Mouse (Mus musculus) CH12F3 (cell line): ENCODE data around the gene Ly9.

Experiments used
- in situ Hi-C: fragments of 300-500 bp; cut with MboI; formaldehyde crosslinking; loops from 2 replicates; pipeline ENCODE4 v1.14.3; 2020; ENCODE audit warnings: low sequenced_read_pairs

Gene Ly9

DNA sequence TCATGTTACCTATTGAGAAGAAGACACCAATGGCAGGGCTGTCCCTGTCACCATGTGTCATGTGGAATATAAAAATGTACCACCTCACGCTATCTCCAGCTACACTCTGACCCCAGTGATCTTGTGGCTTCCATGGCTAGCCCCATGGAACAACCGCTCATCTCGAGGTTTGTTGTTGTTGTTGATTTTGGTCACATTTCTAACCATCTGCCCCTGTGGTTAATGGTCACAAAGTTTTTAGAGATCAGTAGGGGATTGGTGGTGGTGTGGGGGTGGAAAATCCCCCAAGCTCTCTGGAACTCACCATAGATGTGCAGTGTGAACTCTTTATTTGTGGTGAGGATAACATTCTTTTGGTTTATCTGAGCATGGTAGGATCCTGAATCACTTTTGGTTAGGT is 2.5 kb downstream of the Ly9 start:
- in situ Hi-C loops, result no loop called here

GRCm38 (mm10) chr1:171584584-171584983 is 22.6 kb downstream of the Ly9 start:
- in situ Hi-C loops, result no loop called here

GRCm38 (mm10) chr1:171577168-171577567 is 30.0 kb downstream of the Ly9 start:
- in situ Hi-C loops, result no loop called here

GRCm38 (mm10) chr1:171568436-171568835 is 38.8 kb downstream of the Ly9 start:
- in situ Hi-C loops, result loop anchor here (10.0 kb wide), 1 partner anchor 64 kb away; the partner anchor contains the start of gene Alyref2

GRCm38 (mm10) chr1:171566777-171567176 is 40.4 kb downstream of the Ly9 start:
- in situ Hi-C loops, result loop anchor here (10.0 kb wide), 1 partner anchor 62 kb away; the partner anchor contains the start of gene Alyref2

DNA sequence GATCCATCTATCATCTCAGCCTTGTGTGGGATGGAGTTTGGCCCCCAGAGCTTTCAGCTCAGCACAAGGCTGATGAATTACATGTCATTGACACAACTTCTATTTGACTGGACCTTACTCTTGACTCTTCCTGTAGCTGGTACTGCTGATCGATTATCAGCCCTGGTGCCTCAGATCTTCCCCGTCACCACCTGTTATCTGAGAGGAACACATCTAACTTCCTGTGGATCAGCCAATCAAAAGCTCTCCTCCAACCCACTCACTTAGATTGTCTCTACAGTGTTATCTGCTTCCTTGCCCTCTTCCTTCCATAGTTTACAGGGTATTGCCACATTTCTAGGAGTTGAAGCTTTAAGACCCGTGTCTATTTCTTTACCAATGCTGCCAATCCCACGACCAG is 41.3 kb downstream of the Ly9 start:
- in situ Hi-C loops, result loop anchor here (10.0 kb wide), 1 partner anchor 61 kb away; the partner anchor contains the start of gene Alyref2

DNA sequence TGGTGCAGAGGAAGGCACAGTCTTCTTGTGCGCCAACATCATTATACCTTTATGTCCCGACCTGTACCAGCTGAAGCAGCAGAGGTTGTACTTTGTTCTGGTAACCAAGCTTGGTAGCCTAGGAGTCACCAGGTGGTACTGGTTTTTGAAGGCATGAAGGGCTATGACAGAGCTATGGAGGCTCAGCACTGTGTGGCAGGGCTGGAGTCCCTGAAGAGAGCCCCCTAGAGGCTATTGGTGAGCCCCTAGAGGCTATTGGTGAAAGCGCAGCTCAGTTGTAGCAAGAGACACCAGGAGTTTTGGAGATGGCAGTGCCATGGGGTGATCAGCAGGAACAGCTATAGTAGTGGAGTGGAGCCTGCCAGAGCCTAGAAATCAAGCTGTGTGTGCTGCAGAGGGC is 43.0 kb downstream of the Ly9 start:
- in situ Hi-C loops, result loop anchor here (10.0 kb wide), 1 partner anchor 59 kb away; the partner anchor contains the start of gene Alyref2

DNA sequence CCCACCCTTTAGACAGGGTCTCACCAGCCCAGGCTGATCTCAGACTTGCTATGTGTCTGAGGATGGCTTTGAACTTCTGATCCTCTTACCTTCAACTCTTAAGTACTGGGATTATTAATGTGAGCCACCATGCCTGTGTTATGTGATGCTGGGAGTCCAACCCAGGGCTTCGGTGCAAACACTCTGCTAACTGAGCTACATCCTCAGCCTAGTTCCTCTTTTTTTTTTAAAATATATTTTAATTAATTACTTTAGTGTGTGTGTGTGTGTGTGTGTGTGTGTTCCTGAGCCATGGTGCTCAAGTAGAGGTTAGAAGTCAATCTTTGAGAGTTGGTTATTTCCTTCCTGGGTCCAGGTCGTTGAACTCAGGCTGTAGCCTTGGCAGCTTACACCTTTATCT is 44.2 kb downstream of the Ly9 start:
- in situ Hi-C loops, result loop anchor here (10.0 kb wide), 1 partner anchor 58 kb away; the partner anchor contains the start of gene Alyref2

- in situ Hi-C loops, result loop anchor here (10.0 kb wide), 1 partner anchor 57 kb away; the partner anchor contains the start of gene Alyref2
Observed at GRCm38 (mm10) chr1:171561639-171562225, 45.5 kb downstream of the Ly9 start.

DNA sequence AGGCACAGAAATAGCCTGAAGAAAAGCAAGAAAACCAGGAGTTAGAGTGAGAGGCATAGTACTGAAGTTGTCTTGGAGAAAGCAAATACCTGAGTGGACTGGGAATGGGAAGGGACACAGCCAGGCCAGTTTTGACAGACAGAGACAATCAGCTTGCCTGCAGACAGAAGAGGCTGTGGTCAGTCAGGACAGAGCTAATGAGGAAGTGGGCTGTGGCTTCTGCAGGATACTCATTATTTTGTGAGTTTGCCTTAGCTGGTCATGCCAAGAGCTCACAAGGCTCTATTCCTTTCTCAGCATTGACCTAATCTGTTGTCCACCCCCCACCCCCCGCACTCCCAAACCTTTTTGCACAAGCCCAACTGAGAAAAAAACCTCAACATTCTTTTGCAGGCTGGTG is 46.0 kb downstream of the Ly9 start:
- in situ Hi-C loops, result loop anchor here (10.0 kb wide), 1 partner anchor 56 kb away; the partner anchor contains the start of gene Alyref2

DNA sequence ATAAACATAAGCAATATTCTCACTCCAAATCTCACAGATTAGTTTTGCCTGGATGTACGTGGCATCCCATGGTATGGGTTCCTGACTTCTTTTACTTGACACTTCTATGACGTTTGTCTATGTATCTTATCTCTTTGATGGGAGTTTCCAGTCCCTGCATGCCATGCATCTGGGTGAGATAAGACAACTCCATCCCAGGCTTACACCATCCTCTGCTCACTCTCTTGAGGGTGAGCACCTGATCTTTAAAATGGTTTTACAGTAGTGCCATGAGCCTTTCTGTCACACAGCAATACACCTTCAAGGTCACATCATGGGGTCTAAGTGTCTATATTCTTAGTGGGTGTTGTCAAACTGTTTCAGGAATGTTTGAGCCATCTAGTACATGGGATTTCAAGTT is 46.9 kb downstream of the Ly9 start:
- in situ Hi-C loops, result loop anchor here (10.0 kb wide), 1 partner anchor 55 kb away; the partner anchor contains the start of gene Alyref2

DNA sequence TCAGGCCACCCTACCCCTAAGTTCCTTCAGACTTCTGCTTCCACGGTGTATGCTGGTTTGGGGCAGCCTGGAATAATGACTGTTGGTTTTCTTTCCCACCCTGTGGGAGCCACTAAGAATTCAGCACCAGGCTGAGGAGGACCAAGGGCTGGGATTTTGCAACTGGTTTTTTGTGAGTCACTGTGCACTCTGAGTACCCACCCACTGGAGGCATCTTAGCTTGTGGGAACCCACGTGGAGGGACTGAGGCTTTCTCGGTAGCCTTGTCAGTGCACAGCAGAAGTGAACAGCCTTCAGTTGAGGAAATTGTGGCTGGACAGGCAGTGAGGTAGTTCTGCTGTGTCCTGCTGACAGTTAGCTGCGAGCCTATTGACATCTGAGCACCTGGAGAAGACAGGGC is 48.3 kb downstream of the Ly9 start, which contains the start of gene Cd244a:
Cd244a (plus strand) TSS at position 296 of the 400 bp plus-strand sequence.
- in situ Hi-C loops, result no loop called here

- in situ Hi-C loops, result no loop called here
Observed at GRCm38 (mm10) chr1:171558407-171558806, 48.8 kb downstream of the Ly9 start.

DNA sequence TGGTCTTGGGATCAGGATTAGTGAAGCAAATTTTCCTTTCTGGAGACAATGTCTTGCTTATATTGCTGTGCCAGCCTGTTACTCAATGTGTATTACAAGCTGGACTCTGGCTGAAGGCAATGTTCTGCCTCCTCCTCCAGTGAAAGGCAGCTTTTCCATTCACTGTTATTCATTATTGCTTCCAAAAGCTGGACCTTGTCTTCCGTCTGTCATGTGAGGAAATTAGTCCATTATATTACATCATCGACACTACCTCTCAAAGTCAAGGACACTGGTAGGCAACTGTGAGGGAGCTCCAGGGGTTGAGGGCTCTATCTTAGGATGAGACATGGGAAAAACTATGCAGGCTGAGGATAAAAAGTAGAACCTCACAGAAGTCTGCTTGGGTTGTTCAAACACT is 50.8 kb downstream of the Ly9 start:
- in situ Hi-C loops, result no loop called here

DNA sequence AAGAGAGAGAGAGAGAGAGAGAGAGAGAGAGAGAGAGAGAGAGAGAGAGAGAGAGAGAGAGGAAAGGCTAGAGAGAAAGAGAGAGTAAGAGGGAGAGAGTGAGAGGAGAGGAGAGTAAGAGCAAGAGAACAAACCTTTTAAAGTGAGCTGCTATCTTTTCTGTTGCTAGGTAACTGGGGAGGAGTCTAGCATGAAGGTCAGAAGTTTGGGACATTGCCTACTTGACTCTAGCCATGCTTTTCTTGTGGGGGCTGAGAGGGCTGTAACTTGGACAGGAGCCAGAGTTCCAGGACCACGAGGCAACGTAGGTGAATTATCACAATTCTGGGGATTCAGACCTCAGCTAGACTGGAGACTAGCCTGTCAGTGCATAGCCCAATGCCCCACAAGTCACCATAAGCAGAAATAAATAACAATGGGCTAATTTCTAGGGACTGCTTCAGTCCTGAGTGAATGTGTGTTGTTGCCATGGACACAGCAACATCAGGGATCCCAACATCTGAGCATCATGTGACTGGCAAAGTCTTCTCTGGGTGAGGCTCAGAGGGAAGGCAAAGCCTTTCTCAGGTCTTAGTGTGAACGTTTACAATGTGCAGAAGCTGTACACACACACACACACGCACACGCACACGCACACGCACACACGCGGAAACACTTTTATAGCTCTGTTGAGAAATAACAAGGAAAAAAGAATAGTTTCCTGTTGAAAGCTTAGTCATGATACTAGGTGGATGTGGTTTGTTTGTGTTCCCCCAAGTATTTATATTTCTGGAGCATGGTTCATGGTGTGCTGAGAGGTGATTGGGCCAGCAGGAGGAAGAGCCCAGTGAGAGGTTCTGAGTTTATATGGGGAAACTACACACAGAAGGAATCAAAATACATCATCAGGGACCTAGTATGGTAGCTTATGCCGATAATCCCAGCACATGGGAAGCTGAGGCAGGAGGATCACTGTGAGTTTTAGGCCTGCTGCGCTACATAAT is 53.6 kb downstream of the Ly9 start:
- in situ Hi-C loops, result no loop called here

DNA sequence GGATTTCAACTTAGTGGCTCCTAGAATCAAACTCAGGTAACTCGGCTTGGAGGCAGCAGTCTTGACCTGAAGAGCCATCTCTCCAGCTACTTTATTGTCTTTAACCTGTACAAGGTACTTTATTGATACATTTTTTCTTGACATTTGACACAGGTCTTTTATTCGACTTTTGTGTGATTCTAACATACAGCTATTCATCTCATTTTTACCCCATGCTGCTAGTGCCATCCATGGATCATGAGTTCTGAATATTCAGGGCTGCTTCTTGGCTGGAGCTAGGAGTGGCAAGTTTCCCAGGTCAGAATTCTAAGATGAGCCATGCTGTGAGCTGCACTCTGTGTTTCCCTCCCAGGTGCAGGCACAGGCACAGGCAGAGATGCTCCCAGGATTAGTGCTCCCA is 55.0 kb downstream of the Ly9 start:
- in situ Hi-C loops, result no loop called here

- in situ Hi-C loops, result no loop called here
Observed at GRCm38 (mm10) chr1:171551326-171551725, 55.9 kb downstream of the Ly9 start.

DNA sequence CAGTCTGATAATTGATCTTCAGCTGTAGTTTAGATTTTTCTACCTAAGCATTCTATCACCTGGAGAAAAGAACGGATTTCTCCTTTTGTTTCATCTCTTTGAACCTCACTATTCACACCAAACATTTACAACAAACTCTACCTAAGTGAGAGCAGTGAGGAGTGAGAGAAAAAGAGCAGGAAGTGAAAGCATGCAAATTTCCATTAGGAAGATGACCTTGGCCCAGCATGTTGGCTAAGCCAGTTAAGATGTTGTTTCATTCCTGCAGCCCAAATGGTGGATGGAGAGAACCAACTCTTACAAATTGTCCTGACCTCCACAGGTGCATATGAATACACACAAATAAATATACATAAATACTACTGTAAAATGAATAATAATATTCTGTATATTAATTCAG is 66.5 kb downstream of the Ly9 start:
- in situ Hi-C loops, result loop anchor here (5.0 kb wide), 1 partner anchor 33 kb away; no protein-coding TSS in a partner anchor
